Mouse (Mus musculus): Measurements from ENCODE around the gene Itga9. TPM values are rescaled to one million over a fixed set of nuclear protein-coding genes. Genes with fewer than 3 reads are reported as not detected.

Gene Itga9
- polyA plus RNA-seq, 1 experiment from 2014 or later, result 2.4 TPM

DNA sequence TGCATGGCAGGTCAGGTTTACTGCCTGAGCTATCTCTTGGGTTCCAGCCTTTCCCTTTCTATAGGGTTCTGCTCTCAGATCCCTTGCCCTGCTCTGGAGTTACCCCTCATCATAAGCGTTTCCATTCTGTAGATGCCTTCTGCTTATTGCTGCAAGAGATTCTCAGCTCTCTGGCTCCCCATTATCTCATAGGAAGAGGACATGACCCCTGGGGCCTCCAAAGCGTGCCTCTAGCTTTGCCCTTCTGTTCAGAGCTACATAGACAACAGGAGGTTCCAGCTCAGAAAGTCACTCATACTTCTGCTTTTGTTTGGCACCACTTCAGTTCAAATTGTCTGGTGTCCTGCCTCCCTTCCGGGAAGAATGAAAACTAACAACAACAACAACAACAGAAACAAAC is 59.6 kb downstream of the Itga9 start:
- Histone ChIP-seq H3K36me3 (ENCODE audit: control insufficient read depth, insufficient read depth, low read length) (no peaks in the 10 kb centered on the region), H3K9ac (replicated peaks; ENCODE audit: low read length) (no peak overlapping the region), H3K27ac (replicated peaks; ENCODE audit: low read depth, low read length) (no peak overlapping the region), H3K4me1 (ENCODE audit: control insufficient read depth, insufficient read depth, low read length) (no peaks in the 10 kb centered on the region), H3K9me3 (ENCODE audit: control insufficient read depth, low read length) (no peaks in the 10 kb centered on the region; the same call in 1 of the 2 replicates), H3K4me2 (ENCODE audit: low read length) (no peak overlapping the region), H3K4me3 (replicated peaks; ENCODE audit: low read depth, low read length) (no peak overlapping the region), H3K27me3 (ENCODE audit: control insufficient read depth, insufficient read depth, low read length) (no peaks in the 10 kb centered on the region)
- WGBS, result 88% methylated on average over 3 of the region's 3 CpGs
- ATAC-seq (ENCODE audit: low FRiP score, low TSS enrichment) (no peak), DNase-seq (no peak)

- H3K9me3 ChIP-seq (ENCODE audit: control insufficient read depth, low read length), result no peaks in the 10 kb centered on the region; the same call in 1 of the 2 replicates
- H3K4me1 ChIP-seq (ENCODE audit: control insufficient read depth, insufficient read depth, low read length), result no peaks in the 10 kb centered on the region
- ATAC-seq (ENCODE audit: low FRiP score, low TSS enrichment) (no peak), DNase-seq (no peak)
- H3K9ac ChIP-seq (replicated peaks; ENCODE audit: low read length), result no peak overlapping the region
- no peak overlapping the region for H3K4me2 ChIP-seq (ENCODE audit: low read length)
- no peak overlapping the region for H3K4me3 ChIP-seq (replicated peaks; ENCODE audit: low read depth, low read length)
- H3K36me3 ChIP-seq (ENCODE audit: control insufficient read depth, insufficient read depth, low read length), result no peaks in the 10 kb centered on the region
- no peaks in the 10 kb centered on the region for H3K27me3 ChIP-seq (ENCODE audit: control insufficient read depth, insufficient read depth, low read length)
- no peak overlapping the region for H3K27ac ChIP-seq (replicated peaks; ENCODE audit: low read depth, low read length)
- WGBS, result 86% methylated on average over 3 of the region's 3 CpGs
Observed at GRCm38 (mm10) chr9:118669696-118670095, 63.2 kb downstream of the Itga9 start.

DNA sequence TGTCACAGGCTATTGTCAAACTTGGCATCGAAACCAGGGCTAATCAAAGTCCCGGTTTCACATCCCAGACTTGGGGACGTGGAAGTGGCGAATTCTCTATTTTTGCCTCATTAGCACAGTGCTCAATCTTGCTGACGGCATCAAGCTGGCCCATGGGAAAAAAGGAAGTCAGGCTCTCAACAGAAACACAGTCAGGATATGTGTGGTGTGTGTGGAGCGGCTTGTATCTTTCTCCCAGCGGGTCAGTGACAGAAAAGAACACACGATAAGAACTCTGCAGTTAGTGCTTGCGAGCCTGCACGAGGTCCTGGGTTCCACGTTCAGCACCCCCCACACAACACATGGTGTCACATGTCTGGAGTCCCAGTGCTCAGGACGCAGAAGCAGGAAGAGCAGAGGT is 67.8 kb downstream of the Itga9 start:
- Histone ChIP-seq H3K27ac (replicated peaks; ENCODE audit: low read depth, low read length) (no peak overlapping the region), H3K4me2 (ENCODE audit: low read length) (no peak overlapping the region), H3K4me1 (ENCODE audit: control insufficient read depth, insufficient read depth, low read length) (0 out of 2 replicates have a peak, but pooled peaks cover 7% of the 10 kb centered on the region), H3K36me3 (ENCODE audit: control insufficient read depth, insufficient read depth, low read length) (no peaks in the 10 kb centered on the region), H3K27me3 (ENCODE audit: control insufficient read depth, insufficient read depth, low read length) (no peaks in the 10 kb centered on the region), H3K9me3 (ENCODE audit: control insufficient read depth, low read length) (no peaks in the 10 kb centered on the region), H3K4me3 (replicated peaks; ENCODE audit: low read depth, low read length) (no peak overlapping the region), H3K9ac (replicated peaks; ENCODE audit: low read length) (no peak overlapping the region)
- no peak for ATAC-seq (ENCODE audit: low FRiP score, low TSS enrichment)
- DNase-seq, result no peak
- 82% methylated on average over 12 of the region's 12 CpGs for WGBS

DNA sequence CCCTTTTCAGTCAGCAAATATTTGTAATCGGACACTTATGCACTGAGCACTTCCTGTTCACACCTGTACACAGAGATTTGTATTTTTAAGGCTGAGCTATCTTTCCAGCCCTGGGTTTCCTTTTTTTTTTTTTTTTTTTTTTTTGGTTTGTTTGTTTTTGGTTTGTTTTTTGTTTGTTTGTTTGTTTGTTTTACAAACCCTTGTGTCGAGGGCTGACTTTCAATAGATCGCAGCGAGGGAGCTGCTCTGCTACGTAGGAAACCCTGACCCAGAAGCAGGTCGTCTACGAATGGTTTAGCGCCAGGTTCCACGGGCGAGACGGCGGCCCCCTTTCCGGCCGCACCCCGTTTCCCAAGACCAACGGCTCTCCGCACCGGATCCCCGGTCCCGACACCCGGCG is 68.3 kb downstream of the Itga9 start:
- ATAC-seq (ENCODE audit: low FRiP score, low TSS enrichment) (no peak), DNase-seq (peak; percentile 49)
- H3K4me3 ChIP-seq (replicated peaks; ENCODE audit: low read depth, low read length), result no peak overlapping the region

GRCm38 (mm10) chr9:118675573-118676170 is 69.2 kb downstream of the Itga9 start:
- Histone ChIP-seq H3K4me3 (replicated peaks; ENCODE audit: low read depth, low read length) (no peak overlapping the region), H3K4me1 (ENCODE audit: control insufficient read depth, insufficient read depth, low read length) (0 out of 2 replicates have a peak, but pooled peaks cover 7% of the 10 kb centered on the region), H3K4me2 (ENCODE audit: low read length) (no peak overlapping the region), H3K36me3 (ENCODE audit: control insufficient read depth, insufficient read depth, low read length) (no peaks in the 10 kb centered on the region), H3K9me3 (ENCODE audit: control insufficient read depth, low read length) (no peaks in the 10 kb centered on the region), H3K27me3 (ENCODE audit: control insufficient read depth, insufficient read depth, low read length) (no peaks in the 10 kb centered on the region), H3K9ac (replicated peaks; ENCODE audit: low read length) (no peak overlapping the region), H3K27ac (replicated peaks; ENCODE audit: low read depth, low read length) (no peak overlapping the region)
- no peak for DNase-seq
- ATAC-seq (ENCODE audit: low FRiP score, low TSS enrichment), result no peak
- WGBS, result 94% methylated on average over 8 of the region's 8 CpGs

More for the DNA sequence above, 68.3 kb downstream of the Itga9 start:
- Histone ChIP-seq H3K9ac (replicated peaks; ENCODE audit: low read length) (no peak overlapping the region), H3K9me3 (ENCODE audit: control insufficient read depth, low read length) (no peaks in the 10 kb centered on the region), H3K4me2 (ENCODE audit: low read length) (no peak overlapping the region), H3K27me3 (ENCODE audit: control insufficient read depth, insufficient read depth, low read length) (no peaks in the 10 kb centered on the region), H3K27ac (replicated peaks; ENCODE audit: low read depth, low read length) (no peak overlapping the region), H3K36me3 (ENCODE audit: control insufficient read depth, insufficient read depth, low read length) (no peaks in the 10 kb centered on the region), H3K4me1 (ENCODE audit: control insufficient read depth, insufficient read depth, low read length) (0 out of 2 replicates have a peak, but pooled peaks cover 7% of the 10 kb centered on the region)
- 85% methylated on average over 22 of the region's 22 CpGs for WGBS

DNA sequence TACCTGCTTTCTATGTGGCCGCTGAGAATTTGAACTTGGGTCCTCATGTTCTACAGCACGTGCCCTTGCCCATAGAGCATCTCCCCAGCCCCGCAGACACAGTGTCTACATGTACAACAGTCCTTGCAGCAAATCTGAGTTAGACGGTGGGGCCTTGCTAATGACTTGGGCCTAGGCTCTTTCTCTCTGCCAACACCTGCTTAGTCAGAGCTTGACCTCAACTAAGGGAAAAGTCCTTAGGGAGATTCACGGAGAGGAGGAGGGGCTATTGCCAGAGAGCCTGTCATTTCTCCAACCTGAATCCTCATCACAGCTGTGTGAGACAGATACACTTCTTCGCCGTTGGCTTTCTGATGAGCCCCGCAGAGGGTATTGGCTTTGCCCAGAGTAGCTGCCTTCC is 70.2 kb downstream of the Itga9 start:
- Histone ChIP-seq H3K4me3 (replicated peaks; ENCODE audit: low read depth, low read length) (no peak overlapping the region), H3K36me3 (ENCODE audit: control insufficient read depth, insufficient read depth, low read length) (no peaks in the 10 kb centered on the region), H3K27ac (replicated peaks; ENCODE audit: low read depth, low read length) (no peak overlapping the region), H3K27me3 (ENCODE audit: control insufficient read depth, insufficient read depth, low read length) (no peaks in the 10 kb centered on the region), H3K9ac (replicated peaks; ENCODE audit: low read length) (no peak overlapping the region), H3K4me2 (ENCODE audit: low read length) (no peak overlapping the region), H3K4me1 (ENCODE audit: control insufficient read depth, insufficient read depth, low read length) (0 out of 2 replicates have a peak, but pooled peaks cover 7% of the 10 kb centered on the region), H3K9me3 (ENCODE audit: control insufficient read depth, low read length) (no peaks in the 10 kb centered on the region)
- 82% methylated on average over 8 of the region's 8 CpGs for WGBS
- no peak for ATAC-seq (ENCODE audit: low FRiP score, low TSS enrichment)
- no peak for DNase-seq

- Histone ChIP-seq H3K4me3 (replicated peaks; ENCODE audit: low read depth, low read length) (no peak overlapping the region), H3K27me3 (ENCODE audit: control insufficient read depth, insufficient read depth, low read length) (no peaks in the 10 kb centered on the region), H3K4me1 (ENCODE audit: control insufficient read depth, insufficient read depth, low read length) (0 out of 2 replicates have a peak, but pooled peaks cover 7% of the 10 kb centered on the region), H3K4me2 (ENCODE audit: low read length) (no peak overlapping the region), H3K9ac (replicated peaks; ENCODE audit: low read length) (no peak overlapping the region), H3K27ac (replicated peaks; ENCODE audit: low read depth, low read length) (no peak overlapping the region), H3K36me3 (ENCODE audit: control insufficient read depth, insufficient read depth, low read length) (no peaks in the 10 kb centered on the region), H3K9me3 (ENCODE audit: control insufficient read depth, low read length) (no peaks in the 10 kb centered on the region)
- no peak for ATAC-seq (ENCODE audit: low FRiP score, low TSS enrichment)
- DNase-seq, result peak; percentile 34
- WGBS, result 52% methylated on average over 9 of the region's 9 CpGs
Observed at GRCm38 (mm10) chr9:118677349-118677748, 70.9 kb downstream of the Itga9 start.

- no peak for ATAC-seq (ENCODE audit: low FRiP score, low TSS enrichment)
- no peak overlapping the region for H3K4me3 ChIP-seq (replicated peaks; ENCODE audit: low read depth, low read length)
- DNase-seq, result peak; percentile 35
- H3K9ac ChIP-seq (replicated peaks; ENCODE audit: low read length), result no peak overlapping the region
- H3K4me2 ChIP-seq (ENCODE audit: low read length), result no peak overlapping the region
- H3K9me3 ChIP-seq (ENCODE audit: control insufficient read depth, low read length), result no peaks in the 10 kb centered on the region
- H3K27ac ChIP-seq (replicated peaks; ENCODE audit: low read depth, low read length), result no peak overlapping the region
- H3K27me3 ChIP-seq (ENCODE audit: control insufficient read depth, insufficient read depth, low read length), result no peaks in the 10 kb centered on the region
- 68% methylated on average over 15 of the region's 15 CpGs for WGBS
- no peaks in the 10 kb centered on the region for H3K36me3 ChIP-seq (ENCODE audit: control insufficient read depth, insufficient read depth, low read length)
- 0 out of 2 replicates have a peak, but pooled peaks cover 7% of the 10 kb centered on the region for H3K4me1 ChIP-seq (ENCODE audit: control insufficient read depth, insufficient read depth, low read length)
Observed at GRCm38 (mm10) chr9:118678020-118678750, 71.7 kb downstream of the Itga9 start.

DNA sequence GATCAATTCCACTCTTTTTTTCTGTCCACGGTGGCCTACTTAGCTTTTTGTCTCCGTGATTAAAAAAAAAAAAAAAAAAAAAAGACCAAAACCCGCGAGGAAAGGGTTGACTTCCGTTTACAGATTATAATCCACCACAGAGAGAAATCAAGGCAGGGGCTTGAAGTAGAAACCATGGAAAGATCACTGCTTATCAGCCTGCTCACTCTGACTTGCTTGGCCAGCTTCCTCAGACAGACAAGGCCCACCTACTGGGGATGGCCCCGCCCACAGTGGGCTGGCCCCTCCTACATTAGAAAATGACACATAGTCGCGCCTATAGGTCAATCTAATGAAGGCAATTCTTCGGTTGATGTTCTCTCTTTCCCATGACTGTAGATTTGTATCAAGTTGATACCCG is 72.3 kb downstream of the Itga9 start:
- WGBS, result 72% methylated on average over 10 of the region's 10 CpGs
- no peak for DNase-seq

More for the DNA sequence above, 72.3 kb downstream of the Itga9 start:
- no peaks in the 10 kb centered on the region for H3K36me3 ChIP-seq (ENCODE audit: control insufficient read depth, insufficient read depth, low read length)
- H3K4me2 ChIP-seq (ENCODE audit: low read length), result no peak overlapping the region
- H3K27ac ChIP-seq (replicated peaks; ENCODE audit: low read depth, low read length), result no peak overlapping the region
- H3K4me1 ChIP-seq (ENCODE audit: control insufficient read depth, insufficient read depth, low read length), result 0 out of 2 replicates have a peak, but pooled peaks cover 7% of the 10 kb centered on the region
- no peak overlapping the region for H3K9ac ChIP-seq (replicated peaks; ENCODE audit: low read length)
- no peak overlapping the region for H3K4me3 ChIP-seq (replicated peaks; ENCODE audit: low read depth, low read length)
- no peak for ATAC-seq (ENCODE audit: low FRiP score, low TSS enrichment)
- no peaks in the 10 kb centered on the region for H3K9me3 ChIP-seq (ENCODE audit: control insufficient read depth, low read length)
- H3K27me3 ChIP-seq (ENCODE audit: control insufficient read depth, insufficient read depth, low read length), result no peaks in the 10 kb centered on the region
